Mouse (Mus musculus) fibroblast of lung, adult 2 months (primary cell): ENCODE results near the gene Ptpn22.
A peak's percentile ranks its signal among the peaks of the same experiment; 100 is the strongest.
"Not testable (repeated sequence)": the region's sequence is repeated elsewhere in the genome, so short reads cannot be mapped to it uniquely, and the experiment has no call there.

Experiments used
- DNase-seq: peaks from one replicate; pipeline ENCODE4 v3.0.0-alpha.2; 2011; ENCODE audit warnings: low read depth

Ptpn22 gene

DNA sequence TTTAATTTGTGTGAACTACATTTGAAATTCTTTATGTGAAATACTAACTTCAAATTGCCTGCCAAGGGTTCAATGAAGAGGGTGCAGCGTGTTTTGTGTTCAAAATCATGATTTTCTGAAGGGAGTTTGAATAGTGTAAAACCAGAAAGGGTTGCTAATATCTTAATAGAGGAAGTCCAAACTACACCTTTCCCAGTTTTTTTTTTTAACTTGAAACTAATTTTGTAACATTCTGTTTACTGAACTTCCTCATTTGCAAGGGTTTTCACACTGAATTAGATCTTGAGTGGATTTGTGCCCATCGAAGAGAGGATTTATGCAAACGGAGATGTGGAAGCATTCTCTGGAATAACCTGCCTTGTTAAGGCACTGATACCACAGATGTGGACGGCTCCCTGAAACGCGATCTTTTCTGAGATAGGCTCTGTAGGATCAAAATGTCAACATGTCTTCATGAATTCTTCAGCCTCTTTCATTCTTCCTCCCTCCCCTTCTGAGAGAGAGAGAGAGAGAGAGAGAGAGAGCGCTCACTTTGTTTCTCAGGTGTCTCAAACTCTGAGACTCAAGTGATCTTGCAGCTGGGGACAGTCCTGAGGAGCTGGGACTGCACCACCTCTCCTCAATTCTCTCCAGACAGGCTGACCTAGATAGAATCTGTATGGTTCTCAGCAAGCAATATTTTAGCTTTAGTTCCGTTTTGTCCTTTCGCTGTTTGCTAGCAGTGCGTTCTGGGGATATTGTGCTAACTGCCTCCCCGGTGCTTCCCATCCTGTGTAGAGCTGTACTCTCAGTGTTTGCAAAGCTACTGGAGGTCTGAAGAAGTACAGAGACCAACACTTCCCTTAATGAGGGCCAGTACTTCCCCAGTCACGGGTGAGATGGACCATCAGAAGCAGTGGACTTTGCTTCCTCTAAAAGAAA, at the start of gene Ptpn22:
Gene Ptpn22 (plus strand): TSS at position 915 of the 921 bp plus-strand sequence.
- no peak for DNase-seq

DNA sequence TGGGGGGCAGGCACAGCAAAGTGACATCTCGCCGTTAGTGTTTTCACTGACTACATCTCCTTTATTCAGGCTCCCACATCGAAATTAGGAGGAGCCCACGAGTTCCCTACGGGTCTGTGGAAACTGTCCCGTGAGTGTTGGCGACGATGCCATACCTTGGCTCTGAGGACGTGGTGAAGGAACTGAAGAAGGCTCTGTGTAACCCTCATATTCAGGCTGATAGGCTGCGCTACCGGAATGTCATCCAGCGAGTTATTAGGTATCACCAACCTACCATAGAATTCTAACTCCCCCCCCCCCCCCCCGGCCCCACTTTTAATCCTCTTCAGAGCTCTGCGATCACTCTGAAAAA, 49.8 kb upstream of the Ptpn22 start:
- DNase-seq = no peak

DNA sequence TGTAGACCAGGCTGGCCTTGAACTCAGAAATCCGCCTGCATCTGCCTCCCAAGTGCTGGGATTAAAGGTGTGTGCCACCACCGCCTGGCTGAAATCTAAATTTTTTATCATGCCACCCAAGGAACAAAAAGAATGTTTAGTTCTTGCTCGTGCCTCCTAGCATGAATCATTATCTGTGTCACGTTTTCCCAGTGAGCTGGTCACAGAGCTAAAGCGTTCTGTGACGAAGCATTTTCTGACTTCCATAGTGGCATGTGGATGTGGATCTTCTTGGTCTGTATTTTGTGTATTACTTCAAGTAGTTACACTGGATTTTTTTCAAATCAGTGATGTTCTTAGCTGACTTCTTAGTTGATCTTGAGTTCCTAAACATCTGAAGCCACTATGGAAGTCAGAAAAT, 48.6 kb upstream of the Ptpn22 start:
- no peak for DNase-seq

DNA sequence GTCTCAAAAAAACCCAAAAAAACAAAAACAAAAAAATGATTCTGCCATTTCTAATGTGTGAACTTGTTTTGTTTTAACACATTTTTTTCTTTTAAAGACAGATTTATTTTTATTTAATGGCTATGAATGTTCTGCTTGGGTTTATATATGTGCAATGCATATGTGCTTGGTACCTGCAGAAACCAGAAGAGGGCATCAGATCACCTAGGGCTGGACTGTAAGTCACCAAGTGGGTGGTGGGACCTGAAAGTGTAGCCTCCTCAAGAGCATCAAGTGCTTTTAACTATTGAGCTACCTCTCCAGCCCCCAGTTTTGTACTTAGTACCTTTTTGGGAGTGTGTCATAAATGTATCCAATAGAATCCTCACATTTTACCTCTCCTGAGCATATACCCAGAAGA, 32.0 kb upstream of the Ptpn22 start:
- DNase-seq = no peak

DNA sequence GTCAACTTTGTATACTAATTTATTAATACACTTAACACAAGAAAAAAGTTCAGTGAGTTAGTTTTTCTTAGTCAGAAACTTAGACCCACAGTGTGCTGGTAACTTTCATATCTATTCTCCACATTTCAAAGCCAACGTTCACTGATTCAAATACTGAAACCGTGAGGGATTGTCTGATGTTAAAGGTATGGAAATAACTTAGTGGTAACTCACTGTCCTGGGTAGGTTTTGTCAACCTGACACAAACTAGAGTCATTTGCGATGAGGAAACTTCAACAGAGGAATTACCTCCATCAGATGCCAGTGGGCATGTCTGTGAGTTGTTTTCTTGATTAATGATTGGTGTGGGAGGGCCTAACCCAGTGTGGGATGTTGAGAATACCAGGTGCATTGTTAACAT, 30.6 kb upstream of the Ptpn22 start:
- DNase-seq = no peak

DNA sequence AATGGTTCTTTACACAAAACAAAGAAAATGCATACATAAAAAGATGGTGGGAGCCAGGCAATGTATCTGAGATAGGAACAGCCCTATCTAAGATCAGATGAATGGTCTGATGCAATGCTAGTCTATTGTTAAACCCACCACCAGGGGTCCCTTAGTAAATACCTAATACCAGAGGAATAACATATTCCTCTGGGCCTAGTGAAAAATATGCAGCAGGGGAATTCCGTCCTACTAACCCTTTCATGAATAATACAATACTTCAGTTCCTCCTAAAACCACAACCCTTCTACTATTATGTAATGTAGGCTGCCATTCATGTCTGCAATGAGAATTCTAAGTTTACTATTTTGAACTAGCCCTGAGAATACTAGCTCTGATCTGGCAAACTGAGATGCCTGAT, 28.9 kb upstream of the Ptpn22 start:
- not testable (repeated sequence) for DNase-seq

DNA sequence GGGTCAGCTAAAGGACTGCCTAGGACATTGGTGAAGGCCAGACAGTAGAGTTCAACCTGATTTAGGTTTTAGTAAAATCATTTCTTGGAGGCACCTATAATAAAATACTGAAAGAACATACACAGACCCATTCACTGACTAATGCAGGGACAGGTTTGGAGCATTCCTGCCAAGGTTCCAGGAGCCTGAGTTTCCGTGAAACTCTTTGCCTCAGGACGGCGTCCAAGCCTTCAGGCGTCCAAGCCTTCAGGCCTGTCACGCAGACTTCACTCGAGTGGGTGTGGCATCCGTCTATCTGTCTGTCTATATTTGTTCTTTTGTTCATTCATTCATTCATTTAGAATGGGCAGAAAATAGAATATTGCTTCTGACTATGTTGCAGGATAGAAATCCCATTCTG, 28.4 kb upstream of the Ptpn22 start:
- peak; percentile 21 for DNase-seq

DNA sequence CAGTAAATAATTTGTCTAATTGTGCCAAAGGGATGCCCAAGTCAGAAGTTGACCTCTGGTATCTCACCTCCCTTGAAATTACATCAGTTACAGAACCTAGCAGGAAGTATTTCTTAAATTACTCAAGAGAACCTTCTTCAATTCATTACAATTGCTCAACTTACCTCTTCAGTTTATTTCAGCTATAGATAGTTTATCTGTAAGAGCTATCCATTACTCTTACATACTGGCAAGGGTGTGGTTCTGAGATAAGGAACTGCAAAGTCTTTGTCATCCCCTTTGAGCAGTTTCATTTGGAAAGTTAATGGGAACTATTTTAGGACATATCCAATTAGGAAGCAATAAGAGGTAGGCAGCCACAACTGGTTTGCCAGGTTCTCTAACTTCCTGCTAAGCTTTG, 27.2 kb upstream of the Ptpn22 start, which contains the start of gene Bcl2l15:
Gene Bcl2l15 (plus strand): TSS at position 176 of the 400 bp plus-strand sequence.
- DNase-seq = no peak

DNA sequence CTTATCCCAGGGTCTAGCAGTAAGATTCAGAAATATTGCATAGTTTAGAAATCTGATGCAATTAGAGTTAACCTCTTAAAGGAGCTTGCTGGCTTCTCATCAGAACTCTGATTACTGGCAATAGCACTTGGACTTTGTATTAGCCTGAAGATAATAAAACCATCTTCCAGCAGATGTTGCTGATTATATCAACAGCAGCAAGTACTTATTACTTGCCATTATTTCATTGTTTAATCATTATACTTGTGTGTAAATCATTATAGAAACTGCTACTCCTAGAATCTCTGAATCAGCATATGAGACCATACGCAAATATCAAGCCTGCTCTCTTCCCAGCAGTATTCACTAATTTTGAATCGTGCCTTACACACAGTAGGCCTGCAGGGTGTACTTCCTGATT, 25.6 kb upstream of the Ptpn22 start:
- no peak for DNase-seq

DNA sequence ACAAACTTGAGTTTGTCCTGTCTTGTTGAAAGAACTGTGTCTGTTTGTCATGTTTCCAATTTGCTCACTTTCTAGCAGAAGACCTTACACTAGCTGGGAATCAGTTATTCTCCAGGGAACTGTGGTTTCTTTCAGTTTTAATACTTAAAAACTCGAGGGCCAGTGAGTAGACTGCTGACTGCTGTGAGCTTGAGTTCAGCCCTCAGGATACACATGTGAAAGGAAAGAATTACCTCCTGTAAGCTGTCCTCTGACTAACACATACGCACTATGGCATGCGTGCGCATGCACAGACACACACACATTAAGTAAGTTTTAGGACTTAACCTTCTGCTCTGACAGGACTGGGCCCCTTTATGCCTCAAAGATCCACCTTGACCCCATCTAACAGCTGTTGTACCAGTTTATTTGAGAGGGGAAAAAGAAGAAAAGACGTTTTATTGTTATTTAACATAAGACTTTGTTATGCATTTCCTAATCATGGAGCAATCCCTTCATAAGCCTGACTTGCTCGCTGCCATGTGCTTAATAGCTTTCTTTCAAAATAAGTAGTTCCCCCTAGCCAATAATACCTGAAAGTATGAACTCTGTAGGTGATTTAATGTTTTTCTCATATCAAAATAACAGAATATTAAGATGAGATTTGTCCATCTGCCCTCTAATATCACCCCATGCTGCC, 24.2 kb upstream of the Ptpn22 start:
- DNase-seq = no peak

DNA sequence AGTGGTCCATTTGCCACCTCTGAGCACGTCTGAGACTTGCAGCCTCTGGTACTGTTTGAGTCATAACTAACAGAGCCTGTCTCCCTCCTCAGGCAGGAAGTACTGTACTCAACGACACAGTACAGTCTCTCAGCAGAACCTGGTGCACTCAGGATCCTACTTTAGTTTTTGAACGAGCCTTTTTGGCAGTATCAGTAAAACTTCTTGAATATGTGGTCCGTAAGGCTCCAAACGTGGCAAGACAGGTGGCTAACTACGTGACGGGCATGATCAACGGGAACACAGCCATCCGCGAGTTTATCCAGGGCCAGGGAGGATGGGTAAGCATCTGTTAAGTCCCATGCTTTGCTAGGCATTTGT, 23.7 kb upstream of the Ptpn22 start:
- DNase-seq = no peak

DNA sequence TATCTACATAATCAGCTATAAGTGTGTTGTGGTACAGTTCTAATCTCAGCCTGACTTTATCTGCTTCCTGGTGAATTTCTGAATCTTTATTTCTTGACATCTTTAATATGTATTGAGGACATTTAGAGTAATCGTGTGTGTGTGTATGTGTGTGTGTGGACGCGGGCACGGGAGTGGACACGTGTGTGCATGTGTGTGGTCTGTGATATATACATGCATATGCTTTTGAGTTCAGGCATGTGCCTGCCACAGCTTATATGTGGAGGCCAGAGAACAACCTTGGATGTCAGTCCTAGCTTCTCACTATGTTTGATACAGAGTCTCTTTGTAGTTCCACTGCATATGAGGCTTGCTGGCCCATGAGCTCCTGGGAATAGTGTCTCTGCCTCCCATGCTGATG, 23.1 kb upstream of the Ptpn22 start:
- no peak for DNase-seq

DNA sequence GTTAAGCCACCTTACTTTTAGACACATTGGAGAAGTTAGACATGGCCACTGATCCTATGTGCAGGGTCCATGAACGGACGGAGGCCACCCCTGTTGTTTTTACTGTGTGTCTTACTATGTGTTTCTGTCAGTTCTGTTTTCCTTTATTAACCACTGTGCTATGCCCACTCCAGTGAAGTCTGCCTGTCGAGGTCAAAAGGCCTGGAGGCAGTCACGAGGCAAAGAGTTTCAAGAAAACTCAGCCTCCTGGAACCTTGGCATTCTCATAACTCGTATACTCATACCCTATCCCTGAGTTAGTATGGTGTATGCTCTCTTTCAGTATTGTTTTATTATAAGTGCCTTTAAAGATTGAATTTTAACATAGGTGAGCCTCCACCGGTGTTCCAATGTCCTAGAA, 19.9 kb upstream of the Ptpn22 start:
- no peak for DNase-seq

DNA sequence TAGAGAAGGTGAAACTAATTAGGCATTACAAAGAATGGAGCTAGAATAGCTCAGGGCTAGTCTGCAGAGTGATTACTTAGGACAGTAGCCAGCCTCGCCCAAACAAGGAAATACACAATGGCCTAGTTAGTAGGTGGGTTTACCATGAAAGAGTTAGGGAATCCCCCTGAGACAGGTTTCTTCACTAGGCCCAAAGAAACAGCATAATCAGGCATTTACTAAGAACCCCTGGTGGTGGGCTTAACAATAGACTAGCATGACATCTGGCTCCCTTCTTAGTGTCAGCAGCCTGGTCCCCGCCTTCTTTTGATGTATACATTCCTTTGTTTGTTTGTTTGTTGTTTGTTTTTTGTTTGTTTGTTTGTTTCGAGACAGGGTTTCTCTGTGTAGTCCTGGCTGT, 19.4 kb upstream of the Ptpn22 start:
- DNase-seq = not testable (repeated sequence)

DNA sequence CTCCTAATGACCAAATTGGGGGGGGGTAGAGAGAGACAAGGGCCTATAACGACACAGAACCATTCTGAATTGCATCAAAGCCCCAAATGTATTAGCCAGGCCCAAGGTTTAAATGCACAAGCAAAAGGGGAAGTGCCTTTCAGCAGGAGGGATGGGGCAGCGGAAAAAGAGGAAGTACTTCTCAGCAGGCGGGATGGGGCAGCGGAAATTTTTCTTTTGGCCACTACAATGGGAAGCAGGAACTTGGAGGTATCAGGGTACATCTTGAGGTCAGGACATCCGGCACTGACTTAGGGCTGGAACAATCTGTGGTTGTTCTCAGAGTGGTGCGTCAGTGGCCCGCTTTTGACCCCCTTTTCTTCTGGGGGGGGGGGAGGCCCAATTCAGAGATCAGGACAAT, 18.6 kb upstream of the Ptpn22 start:
- not testable (repeated sequence) for DNase-seq

DNA sequence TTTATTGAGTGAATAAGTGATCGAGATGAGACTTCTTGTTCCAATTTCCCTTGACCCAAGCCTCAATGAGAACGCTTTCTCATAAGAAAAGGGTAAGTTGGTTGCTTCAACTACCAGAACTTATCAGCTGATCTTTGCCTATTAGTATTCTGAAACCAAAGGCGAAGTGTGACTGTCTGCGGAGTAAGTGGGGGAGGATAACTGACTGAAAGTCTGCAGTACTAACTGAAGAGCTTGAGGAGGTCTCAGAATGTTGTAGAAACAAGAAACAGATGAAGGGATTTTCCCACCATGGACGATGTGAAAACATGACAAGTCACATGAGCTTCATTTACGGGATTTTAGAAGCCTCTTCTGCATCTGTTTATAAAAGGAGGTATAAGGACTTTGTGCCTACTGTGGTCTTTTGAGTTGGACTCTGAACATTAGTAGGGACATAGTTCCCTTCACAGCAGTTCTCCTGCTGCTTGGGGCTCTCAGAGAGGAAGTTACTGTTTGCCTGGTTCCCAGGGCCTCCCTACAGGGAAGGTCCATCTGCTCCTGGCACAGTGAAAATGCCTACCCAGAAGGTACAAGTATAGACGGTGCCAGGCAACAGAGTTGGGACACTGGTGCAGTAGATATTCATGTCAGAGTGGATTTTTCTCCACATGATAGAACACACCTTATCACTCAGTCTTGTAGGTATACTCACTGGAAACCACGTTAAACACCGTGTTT, 8.8 kb upstream of the Ptpn22 start:
- no peak for DNase-seq

DNA sequence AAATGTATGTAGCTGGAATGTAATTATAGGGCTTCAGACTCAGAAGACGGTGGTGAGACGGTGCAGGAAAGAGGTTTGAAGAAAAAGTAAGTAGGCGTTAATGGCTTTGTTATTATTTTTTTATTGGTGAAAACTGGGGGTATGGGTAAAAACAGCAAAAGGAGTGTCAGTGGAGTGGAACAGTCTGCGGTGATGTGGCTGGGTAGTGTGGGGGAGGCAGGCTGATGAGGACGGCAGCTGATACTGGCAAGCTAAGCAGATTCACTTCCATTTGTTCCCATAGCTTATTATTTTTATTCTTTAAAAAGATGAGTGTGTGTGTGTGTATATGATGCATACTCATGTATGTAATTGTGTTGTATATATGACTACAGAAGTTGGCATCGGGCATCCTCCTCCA, 8.1 kb upstream of the Ptpn22 start:
- no peak for DNase-seq

DNA sequence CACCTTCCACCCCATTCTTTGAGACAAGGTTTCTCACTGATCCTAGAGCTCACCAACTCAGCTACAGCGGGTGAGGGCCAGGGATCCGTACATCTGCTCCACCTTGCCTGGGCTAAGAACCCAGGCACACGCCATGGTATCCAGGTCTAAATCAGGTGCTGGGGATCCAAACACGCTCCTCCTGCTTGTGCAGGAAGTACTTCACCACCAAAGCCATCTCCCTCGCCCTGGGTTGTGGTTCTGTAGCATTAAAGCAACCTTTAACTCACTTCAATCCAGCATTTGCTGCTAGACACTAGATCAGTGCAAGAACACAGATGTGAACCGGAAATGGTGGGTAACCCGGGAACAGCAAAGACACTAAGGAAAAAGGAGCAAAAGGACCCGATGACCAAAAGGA, 7.7 kb upstream of the Ptpn22 start:
- DNase-seq = no peak

DNA sequence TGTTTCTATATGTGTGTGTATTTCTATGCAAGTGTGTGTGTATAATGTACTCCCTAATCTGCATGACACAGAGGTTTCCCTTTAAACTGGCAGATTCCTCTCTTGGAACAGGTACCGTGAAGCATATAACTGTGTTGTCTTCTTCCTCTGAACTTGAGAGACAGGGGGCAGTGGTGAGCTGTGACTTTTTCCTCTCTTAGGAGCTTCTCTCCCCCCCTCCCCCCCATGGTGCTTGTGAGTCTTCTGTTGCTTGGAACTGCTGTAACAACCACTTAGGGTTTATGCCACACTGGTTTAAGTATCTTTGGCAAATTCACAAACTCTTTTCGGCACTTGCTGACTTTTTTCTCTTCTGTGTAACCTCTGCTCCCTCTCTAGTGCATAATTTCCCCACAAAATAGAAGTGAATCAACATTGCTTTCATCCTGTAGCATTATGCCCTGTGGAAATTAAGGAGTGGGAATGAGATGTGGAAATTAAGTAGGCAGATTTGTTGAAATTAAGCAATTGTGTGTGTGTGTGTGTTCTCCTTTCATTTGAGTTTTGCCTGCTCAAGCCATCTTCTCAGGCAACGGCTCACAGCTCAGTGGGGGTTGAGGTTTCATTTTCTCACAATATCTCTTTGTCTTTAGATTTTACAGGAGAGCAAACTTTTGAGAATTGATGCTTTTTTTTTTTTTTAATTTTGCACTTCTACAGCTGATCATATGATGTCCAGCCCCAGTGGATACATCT, 6.9 kb upstream of the Ptpn22 start:
- DNase-seq = no peak

DNA sequence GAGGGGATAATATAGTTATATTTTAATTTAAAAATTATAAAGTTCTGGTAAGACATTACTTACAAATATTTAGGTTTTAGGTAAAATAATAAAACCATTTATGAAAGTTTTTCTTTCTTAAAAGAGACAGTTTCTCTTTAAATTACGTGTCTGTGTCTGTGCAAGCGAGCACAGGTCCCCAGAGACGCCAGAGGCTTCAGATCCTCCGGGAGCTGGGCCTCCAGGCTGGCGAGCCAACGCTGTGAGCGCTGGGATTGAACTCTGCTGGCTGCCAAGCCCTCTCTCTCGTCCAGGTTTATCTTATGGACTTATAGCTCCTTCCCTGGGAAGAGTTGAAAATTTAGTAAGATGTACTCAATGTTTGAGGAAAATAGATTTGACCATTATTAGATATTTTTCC, 5.8 kb upstream of the Ptpn22 start:
- no peak for DNase-seq

DNA sequence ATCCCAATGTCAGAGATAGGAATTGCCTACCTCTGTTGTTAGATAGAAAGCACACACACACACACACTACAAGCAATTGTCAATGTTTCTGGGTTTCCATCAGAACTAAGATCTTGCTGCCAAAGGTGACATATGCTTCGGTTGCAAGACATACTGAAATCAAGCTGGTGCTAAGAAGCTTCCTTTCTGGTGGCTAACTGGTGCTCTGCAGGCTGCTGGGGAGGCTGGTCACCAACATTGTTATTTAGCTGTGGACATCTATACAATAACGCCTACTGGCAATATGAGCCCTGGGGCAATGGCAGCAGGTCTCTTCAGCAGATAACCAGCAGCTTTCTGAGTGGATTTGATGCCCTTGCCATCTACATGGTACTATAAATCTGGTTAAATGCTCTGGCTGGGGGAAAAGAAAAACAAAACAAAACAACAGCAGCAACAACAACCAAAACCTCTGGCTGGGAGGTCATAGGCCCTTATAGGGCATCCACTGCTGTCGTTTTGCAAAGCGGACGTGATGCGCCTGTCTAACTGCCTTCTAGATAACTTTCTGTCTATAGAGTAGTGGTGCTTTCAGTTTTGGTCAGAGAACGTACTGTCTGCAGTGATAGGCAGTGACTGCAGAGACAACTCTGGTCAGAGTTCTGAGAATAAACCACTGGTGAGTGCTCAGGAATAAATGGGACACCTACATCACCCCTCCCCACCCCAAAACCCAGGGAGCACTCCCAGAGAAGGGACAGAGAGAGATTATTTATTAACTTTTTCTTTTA, 2.4 kb upstream of the Ptpn22 start:
- DNase-seq = no peak
